Mouse (Mus musculus) naive thymus-derived CD4-positive, alpha-beta T cell, adult 2 months (primary cell): Measurements from ENCODE around the gene Gm16867.
"Not testable (repeated sequence)": the region's sequence is repeated elsewhere in the genome, so short reads cannot be mapped to it uniquely, and the experiment has no call there.

Experiments
- DNase-seq: peaks from one replicate; pipeline ENCODE4 v3.0.0-alpha.2; 2011; ENCODE audit warnings: low read depth

Gm16867 gene

DNA sequence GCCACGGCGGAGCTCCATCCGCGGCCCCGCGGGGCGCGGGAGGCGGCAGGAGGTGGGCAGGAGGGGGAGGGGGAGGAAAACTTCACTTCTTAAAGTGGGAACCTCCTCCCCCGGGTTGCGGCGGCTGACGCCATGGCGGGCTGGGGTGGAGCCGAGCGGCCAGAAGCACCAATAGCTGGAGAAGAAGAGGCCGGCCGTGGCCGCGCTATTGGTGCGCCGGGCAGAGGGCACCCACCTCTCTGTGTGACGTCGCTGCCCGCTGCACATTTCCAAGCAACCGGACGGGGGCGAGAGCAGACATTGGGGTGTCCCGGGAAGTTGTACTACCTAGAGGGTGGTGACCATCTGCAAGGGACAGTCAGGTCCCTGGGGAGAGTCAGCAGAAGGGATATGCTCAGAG is at the start of gene Gm16867:
Gm16867 (minus strand) TSS at position 189 of the 400 bp plus-strand sequence.
- DNase-seq: not testable (repeated sequence)

DNA sequence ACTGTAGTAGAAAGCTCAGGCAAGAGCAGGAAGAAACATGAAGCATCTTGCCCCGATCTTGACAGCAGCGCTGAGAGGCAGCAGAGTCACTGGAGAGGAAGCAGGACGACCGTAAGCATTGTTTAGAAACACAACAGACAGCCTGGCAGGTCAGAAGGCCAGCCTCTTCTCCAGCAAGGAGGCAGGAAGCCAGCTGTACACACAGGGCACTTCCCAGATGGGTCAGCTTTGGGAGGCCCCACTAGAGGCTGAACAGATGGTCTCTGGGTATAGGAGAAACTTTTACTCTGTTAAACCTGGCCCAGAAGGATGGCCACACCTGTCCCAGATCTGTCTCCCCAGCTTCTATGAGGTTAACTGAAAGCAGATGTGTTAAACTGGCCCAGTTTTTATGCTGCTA is 44.1 kb upstream of the Gm16867 start:
- DNase-seq: not testable (repeated sequence)

DNA sequence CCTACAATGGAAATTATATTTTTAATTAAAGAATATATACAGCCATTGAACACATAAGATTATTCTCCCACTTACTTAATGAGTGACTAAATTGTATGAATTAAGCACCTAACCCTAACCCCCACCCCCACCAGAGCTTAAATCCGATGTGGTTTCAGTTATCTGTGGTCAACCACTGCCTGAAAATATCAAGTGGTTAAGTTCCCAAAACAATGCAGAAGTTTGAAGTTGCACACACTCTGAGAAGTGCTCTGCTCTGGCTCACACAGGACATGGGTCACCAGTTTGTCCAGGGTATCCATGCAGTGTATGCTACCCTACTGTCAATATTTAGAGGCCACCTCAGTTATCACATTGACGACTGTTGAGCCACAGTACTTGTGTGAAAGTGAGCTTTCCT is 41.9 kb upstream of the Gm16867 start:
- DNase-seq: not testable (repeated sequence)

DNA sequence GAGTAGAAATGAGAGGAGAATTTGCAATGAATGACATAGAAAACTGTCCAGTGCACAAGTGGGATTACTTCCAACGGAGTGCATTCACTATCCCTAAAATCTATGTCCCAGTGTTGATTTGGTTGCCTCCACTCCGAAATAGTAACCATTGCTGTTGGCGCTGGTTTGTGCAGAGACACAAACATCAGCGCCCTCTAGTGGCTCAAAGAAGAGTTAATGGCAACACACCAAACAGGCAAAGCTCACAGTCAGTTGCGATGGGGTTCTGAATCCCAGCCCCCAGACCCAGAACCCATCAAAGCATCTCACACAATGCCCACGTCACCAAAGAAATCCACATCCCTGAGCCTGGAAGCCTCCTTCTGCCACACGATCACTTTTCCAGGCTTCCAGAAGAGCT is 40.9 kb upstream of the Gm16867 start:
- not testable (repeated sequence) for DNase-seq

DNA sequence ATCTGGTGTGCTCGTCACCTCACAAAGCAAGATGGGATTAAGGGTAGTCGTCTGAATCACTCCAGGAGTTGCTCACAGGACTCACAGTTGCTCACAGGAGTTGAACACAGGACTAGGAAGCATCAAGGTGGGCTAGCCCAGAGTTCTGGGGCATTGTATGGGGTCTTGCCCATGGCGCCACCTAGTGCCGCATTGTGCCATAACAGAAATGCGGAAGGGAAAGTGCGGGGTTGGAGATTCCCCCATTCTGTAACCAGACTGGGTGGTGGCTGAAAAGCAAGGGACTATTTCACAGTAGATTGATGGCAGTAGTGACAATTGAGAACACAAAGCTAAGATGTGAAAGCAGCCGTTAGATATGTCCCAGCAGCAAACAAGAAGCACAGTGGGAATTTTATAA is 39.5 kb upstream of the Gm16867 start:
- DNase-seq: not testable (repeated sequence)

DNA sequence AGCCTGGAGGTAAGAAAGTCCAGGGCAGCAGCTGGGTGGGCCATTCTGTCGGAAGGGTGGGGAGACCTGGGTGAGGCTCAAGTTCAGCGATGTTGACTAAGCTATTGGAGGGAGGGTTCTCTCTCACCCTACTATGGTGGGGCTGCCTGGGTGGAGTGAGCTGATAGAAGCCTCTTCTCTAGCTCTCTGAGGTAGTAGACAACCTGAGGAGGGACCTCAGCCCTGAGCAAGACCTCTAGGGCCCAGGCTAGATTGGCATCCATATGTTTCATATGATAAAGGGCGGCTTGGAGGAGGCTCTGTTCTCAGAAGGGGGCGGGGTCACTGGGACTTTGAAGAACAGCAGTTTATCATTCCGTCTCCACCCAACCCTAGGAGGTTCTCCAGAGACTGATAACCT is 37.0 kb upstream of the Gm16867 start:
- not testable (repeated sequence) for DNase-seq

DNA sequence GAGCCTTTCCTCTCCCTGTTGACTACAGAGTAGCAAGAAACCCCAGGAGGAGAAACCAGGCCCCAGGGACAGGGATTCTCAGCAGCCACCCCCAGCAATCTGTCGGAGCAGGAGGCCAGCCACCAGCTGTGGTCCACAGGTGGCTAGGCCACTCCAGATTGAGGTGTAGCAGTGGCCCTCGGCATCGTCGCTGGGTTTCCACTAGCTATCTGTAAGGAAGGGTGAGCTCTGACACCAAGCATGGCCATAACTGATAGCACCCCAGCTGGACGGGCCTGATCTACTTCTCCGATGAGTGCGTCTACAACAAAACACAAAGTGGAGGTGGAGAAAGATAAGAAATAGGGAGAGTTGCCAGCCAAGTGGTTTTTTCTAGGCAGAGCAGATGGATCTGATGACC is 33.4 kb upstream of the Gm16867 start:
- DNase-seq: not testable (repeated sequence)

DNA sequence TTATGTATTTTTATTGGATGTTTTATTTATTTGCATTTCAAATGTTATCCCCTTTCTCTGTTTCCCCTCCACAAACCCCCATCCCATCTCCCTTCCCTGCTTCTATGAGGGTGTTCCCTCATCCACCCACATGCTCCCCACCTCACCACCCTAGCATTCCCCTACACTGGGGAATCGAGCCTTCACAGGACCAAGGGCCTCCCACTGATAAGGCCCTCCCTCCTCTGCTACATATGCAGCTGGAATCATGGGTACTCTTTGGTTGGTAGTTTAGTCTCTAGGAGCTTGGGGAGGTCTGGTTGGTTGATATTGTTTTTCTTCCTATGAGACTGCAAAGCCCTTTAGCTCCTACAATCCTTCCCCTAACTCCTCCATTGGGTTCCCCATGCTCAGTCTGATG is 23.0 kb upstream of the Gm16867 start:
- DNase-seq: not testable (repeated sequence)

DNA sequence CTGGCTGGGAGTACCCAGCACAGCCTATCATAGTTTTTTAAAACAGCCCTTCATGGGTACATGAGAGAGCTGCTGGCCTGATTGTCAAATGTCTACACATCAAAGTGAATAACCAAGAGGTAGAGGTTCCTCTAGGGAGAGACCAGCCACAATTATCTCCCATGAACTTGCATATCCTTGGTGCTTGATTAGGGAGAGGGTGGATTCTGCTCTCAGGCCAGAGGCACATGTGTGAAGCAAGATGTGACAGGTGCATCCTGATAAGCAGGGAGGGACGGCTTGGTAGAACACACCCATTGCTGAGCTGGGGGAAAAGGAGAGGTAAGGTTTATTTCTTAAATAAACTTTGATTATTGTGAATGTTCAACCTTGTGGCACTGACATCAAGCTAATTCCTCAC is 19.8 kb upstream of the Gm16867 start:
- DNase-seq: not testable (repeated sequence)

DNA sequence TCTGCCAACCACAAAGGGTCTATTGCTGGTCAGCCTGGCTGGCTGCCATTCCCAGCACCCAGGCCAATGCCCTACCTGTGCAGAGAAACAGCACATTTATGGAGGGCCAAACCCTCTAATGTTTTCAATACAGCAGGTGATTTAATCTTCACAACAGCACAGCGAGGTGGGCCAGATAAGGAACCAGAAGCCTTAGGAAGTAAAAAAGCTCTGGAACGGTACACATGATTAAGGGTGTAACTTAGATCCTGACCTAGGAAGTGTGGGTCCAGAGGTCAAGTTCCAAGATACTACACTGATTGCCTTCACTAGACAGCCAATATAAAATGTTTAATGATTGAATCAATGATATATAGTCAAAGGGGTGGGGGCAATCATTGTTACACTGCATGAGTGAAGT is 17.6 kb upstream of the Gm16867 start:
- DNase-seq: not testable (repeated sequence)

DNA sequence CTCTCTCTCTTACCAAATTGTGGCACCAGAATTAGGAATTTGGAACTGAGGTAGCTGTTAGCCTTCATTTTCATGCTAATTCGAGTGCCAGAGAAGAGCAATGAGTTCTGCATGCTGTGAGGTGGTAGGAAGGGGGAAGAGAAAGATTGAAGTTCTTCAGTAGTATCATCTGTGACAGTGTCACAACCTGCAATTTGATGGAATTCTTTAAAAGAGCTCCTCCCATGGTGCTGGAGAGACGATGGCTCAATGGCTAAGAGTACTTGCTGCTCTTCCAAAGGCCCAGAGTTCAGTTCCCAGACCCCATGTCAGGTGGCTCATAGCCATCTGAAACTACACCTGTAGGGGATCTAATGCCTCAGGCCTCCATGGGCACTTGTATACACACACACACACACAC is 9.3 kb upstream of the Gm16867 start, which contains the start of gene Gm27179:
Gm27179 (minus strand) TSS at position 101 of the 400 bp plus-strand sequence.
- not testable (repeated sequence) for DNase-seq

DNA sequence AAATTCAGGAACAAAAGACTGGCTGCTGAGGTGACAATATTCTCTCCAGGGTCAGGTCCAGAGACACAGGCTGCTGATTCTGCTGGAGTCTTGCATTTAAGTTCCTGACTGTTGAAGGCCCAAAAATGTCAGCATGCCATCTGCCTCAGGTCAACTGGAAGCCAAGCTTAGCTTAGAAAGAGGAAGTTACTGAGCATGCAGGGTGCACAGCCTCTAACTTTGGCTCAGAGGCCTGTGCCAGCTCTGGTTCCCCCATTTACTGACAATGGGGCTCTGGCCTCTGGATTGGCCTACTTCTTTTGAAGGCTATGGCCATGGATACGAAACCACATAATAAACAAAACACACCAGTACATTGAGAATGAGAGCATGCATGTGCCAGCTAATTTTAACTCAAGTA is 3.8 kb upstream of the Gm16867 start:
- not testable (repeated sequence) for DNase-seq

DNA sequence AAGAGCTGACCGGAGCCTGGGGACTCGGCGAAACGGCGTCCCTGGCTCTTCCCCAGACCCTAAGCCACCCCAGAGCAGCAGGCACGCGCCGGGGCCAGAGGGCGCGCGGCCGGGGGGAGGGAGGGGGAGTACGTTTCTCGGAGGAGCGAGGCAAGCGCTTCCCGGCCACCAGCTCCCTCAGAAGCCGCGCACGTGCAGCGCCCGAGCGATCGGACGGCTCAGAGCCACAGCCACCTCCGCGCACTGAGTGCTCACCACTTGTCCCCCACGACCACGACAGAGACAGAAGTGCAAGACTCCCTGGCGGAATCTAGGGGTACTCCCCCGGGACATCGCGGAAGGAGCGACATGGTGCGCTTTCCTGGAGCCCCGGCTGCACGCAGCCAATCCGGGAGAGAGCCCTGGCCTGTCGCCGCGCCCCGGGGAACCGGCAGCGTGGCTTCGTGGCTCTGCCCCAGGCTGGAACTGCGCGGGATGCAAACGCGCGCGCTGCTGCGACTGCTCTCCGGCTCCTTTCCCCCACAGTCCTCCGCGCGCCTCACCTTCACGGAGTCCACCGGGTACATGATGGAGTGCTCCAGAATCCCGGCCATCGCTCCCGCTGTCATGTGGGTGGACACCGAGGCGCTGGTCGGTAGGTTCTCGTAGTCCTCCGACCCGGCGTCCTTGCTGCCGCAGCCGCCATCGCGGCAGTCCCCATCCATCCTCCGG is 567 bp downstream of the Gm16867 start:
- DNase-seq: not testable (repeated sequence)

DNA sequence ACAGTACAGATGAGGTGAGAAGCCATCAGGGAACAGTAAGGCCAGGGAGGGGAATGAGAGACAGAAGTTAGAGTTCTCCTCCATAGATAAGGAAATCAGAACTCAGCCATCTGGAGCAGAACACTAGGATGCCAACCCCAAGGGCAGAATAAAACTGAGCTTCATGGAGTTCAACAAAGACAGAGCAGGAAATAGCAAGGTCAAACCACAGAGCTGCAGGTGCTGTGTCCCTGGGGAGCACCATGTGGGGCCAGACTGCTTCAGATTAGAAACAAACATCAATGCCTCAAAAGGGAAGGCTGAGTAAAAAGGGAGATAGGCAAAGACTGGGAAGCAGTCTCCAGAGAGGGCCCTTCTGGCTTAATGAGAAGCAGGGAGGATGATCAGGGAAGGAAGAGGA is 6.9 kb downstream of the Gm16867 start:
- not testable (repeated sequence) for DNase-seq

DNA sequence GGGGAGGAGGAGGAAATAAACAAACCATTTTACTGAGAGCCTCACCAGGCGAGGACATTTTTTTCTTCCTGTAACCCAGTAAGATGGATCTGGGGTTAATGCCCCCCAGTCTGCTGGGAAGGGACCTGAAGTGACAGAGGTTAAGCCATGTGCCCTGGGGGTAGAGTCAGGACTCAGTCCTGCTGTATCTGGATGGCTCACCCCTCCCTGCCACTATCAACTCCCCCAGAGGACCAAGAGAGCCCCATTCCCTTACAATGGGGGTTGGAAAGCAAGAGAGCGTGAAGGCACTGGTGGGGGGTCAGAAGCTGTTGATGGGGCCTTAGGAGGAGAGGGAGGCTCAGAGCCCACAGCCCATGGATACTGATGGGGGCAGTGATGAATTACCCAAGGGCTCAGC is 8.2 kb downstream of the Gm16867 start:
- DNase-seq: not testable (repeated sequence)

DNA sequence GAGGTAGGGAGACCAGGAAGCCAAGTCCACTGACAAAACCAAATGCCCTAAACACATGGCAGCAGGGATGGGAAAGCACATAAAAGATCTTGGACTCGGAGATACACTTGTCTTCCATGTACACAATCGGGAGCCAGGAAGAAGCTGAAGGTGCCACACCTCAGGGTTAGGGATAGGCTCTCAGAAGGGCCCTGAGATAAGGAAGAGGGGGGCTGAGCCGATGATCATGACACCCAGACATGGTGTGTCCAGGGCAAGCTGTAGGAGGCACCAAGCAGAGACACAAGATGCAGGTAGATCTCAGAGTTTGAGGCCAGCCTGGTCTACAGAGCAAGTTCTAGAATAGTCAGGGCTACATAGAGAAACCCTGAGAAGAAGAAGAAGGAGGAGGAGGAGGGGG is 8.6 kb downstream of the Gm16867 start:
- DNase-seq: not testable (repeated sequence)

DNA sequence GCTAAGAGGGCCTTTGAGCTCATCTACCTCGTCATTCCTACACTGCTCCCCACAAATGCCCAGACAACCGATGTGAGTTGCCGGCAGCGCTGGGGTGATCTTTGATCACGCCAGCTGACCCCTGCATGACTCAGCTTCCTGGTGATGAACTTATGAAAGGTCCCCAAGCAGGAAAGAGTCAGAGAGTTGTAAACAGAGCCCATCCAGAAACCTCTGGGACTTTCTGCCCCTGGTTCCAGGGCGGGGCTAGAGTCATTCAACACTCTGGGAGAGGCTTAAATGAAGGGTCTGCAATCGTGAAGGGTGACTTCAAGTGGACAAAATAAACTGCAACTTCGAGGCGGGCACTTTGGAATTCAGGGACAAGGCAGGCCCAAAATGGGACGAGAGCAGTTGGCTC is 15.2 kb downstream of the Gm16867 start:
- DNase-seq: not testable (repeated sequence)

DNA sequence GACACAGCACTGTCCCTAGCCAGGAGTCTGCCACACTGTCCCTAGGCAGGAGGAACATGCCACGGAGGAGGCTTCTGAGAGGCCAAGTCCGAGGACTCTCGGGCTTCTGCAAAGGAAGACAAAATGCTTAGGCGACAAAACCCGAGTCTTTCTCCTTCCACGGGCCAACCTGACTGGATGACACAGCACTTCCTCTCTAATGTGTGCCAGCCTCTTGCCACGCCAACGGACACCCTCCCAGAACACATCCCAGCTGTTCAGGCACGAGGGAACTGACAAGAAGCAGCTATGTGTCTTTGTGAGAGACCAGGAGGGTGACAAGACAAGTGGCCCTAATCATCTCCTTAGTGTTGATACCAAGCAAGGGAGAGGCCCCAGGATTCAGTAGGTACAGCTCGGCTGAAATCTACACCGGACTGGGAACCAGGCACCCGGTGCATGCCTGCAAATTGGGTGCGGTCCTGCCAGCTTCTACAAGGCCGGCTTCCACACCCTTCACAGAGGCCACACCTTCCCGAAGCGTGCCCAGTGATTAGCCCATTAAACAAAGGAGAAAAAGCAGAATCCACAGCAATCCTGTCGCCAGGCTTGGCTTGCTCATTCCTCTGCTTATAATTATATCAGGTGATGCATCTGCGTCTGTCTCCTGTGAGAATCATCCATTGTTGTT is 17.6 kb downstream of the Gm16867 start:
- not testable (repeated sequence) for DNase-seq

DNA sequence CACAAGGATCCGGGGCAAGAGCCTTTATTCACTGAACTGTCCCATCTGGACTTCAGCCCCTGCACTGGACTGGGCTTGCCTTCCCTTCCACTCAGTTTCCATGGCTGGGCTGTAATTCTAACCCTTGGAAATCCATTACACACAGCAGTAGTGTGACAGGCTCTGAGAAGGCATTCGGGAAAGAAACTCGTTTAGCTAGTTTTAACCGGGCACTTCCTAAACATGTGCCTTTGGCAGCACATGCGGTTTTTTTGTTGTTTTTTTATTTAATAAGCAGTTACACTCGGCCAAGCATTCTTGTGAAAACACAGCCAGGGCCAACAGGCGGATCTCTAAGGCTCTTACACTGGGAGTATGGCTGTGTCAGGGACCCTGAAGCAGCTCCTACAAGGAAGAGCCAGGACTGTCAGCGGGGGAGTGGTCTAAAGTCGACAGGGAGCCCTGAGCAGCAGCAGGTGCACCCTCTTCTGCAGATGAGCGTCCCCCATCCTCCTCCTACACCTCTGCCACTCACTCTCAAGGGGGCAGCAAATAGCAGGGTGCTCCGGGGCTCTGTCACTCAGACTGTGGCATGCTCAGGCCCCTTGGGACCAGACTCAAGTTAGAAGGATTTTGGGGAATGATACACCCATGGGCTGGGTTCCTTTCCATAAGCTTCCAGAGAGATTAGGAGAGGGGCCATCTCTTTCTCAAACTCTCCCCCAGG is 29.1 kb downstream of the Gm16867 start:
- DNase-seq: not testable (repeated sequence)

DNA sequence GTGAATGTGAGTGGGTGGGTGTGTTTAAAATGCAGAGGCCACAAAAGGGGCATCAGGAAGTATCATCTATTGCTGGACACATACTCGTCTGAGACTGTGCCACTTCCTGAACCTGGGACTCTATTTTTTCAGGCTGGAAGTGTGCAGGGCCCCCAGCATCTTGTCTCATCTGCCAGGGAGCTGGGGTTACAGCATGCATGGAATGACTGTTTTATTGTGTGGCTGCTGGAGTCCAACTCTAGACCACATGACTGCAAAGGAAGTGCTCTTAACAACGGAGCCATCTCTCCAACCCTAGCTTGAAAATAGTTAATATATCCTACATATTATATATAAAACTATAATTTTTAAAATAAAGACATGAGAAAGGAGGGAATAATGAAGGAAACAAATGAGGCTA is 29.8 kb downstream of the Gm16867 start:
- not testable (repeated sequence) for DNase-seq

DNA sequence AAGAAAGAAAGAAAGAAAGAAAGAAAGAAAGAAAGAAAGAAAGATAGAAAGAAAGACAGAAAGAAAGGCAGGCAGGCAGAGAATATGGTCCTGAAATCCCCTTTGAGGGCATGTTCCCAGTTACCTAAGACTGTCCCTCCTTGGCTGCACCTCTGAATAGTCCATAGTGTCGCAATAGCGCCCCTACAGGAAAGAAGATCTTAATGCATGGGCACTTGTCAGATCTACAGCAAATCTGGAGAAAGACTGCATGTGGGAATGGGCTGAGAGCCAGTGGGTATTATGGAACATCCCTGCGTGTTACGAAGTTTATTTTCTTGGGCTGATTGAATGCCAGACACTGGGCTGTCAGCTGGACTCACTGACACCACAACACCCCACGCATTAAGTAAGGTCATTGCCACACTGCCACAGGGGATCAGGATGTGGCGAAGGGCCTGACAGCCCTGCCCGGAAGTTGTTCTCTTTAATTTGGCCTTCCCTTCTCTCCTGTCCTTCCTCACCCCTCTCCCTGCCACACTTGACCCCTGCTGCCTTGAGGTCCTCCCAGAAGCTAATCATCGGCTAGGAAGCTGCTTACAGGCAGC is 32.9 kb downstream of the Gm16867 start:
- not testable (repeated sequence) for DNase-seq

DNA sequence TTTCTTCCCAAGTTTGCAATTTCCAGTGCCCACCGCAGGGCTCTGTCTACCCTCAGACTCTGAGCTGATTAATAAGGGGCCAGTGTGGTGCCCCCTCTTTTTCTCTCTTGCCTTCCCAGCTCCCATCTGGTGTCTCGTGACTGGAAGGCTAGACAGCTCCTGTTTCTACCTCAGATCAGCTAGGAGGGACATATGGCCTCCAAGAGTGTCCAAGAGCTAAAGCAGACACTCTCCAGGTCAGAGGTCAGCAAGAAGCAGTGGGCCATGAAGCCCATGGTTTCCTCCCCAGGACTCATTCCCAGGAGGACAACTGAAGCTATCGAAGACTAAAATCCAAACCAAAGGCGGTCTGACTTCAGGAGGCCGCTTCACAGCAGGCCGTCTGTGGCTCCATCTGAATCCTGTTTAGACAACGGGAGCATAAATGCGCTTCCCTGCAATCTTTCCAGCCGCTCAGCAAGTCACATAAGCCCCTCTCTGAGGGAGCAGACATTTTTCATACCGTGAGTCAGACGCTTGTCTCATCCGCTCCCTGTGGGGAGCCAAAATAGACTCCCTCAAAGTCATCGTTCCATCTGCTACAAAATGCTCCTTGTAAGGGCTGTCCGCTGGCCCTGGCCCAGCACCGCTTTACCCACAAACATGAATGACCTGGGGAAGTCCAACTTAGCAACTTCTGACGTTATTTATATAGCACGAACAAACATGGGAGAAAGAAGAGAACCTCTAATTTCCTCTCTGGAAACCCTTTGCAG is 35.4 kb downstream of the Gm16867 start:
- not testable (repeated sequence) for DNase-seq
